Mouse (Mus musculus) heart, embryonic 11.5 days (tissue): ENCODE data around the gene Tbca. TPM values are rescaled to one million over a fixed set of nuclear protein-coding genes. Genes with fewer than 3 reads are reported as not detected.

Experiments
- ATAC-seq: fragments of 200-750 bp; cut with Nextera tagmentation; replicated peaks from 2 replicates; pipeline ENCODE4 v1.8.0; 2017; ENCODE audit warnings: moderate library complexity; ENCODE audit not compliant: insufficient number of reproducible peaks, low FRiP score, low TSS enrichment
- H3K27ac ChIP-seq: fragments of 300-500 bp; sonication (generic); 2 replicates; pipeline ENCODE4 v1.5.1; 2014; ENCODE audit warnings: mild to moderate bottlenecking, low read depth, low read length
- H3K27me3 ChIP-seq: fragments of 300-500 bp; sonication (generic); 2 replicates; pipeline ENCODE4 v1.6.1; 2014; ENCODE audit warnings: mild to moderate bottlenecking, low read length, mixed read lengths; ENCODE audit not compliant: control insufficient read depth, insufficient read depth
- H3K36me3 ChIP-seq: fragments of 300-500 bp; sonication (generic); 2 replicates; pipeline ENCODE4 v1.6.1; 2014; ENCODE audit warnings: mild to moderate bottlenecking, low read length, moderate library complexity, mixed read lengths; ENCODE audit not compliant: control insufficient read depth, insufficient read depth
- H3K4me1 ChIP-seq: fragments of 300-500 bp; sonication (generic); 2 replicates; pipeline ENCODE4 v1.6.1; 2014; ENCODE audit warnings: low read length; ENCODE audit not compliant: control insufficient read depth, insufficient read depth
- H3K4me2 ChIP-seq: fragments of 300-500 bp; sonication (generic); 2 replicates; pipeline ENCODE4 v1.6.1; 2014; ENCODE audit warnings: mild to moderate bottlenecking, moderate library complexity
- H3K4me3 ChIP-seq: fragments of 300-500 bp; sonication (generic); 2 replicates; pipeline ENCODE4 v1.5.1; 2014; ENCODE audit warnings: low read depth, low read length
- H3K9ac ChIP-seq: fragments of 300-500 bp; sonication (generic); 2 replicates; pipeline ENCODE4 v1.6.1; 2014; ENCODE audit warnings: mild to moderate bottlenecking, low read depth, low read length, moderate library complexity
- H3K9me3 ChIP-seq: fragments of 300-500 bp; sonication (generic); replicated peaks from 2 replicates; pipeline ENCODE4 v1.6.1; 2016; ENCODE audit warnings: low read length; ENCODE audit not compliant: control insufficient read depth
- WGBS: fragments of 180-500 bp; shearing (Covaris S2); extraction: QIAGEN DNeasy Blood & Tissue Kit; methylation state at CpG from one replicate; pipeline ENCODE4 v1.1.7; 2014; ENCODE audit not compliant: insufficient replicate concordance; 5-methylcytosine and 5-hydroxymethylcytosine counted together
- polyA plus RNA-seq: library from polyadenylated mRNA; unstranded; fragments of >200 nt; fragmentation: Nextera tagmentation; extraction: Ambion mirVana; gene quantifications from 2 replicates; pipeline ENCODE4 v1.2.1, GENCODE M21; 2014

Tbca gene
- polyA plus RNA-seq, 1 experiment from 2014 or later = 258 TPM

DNA sequence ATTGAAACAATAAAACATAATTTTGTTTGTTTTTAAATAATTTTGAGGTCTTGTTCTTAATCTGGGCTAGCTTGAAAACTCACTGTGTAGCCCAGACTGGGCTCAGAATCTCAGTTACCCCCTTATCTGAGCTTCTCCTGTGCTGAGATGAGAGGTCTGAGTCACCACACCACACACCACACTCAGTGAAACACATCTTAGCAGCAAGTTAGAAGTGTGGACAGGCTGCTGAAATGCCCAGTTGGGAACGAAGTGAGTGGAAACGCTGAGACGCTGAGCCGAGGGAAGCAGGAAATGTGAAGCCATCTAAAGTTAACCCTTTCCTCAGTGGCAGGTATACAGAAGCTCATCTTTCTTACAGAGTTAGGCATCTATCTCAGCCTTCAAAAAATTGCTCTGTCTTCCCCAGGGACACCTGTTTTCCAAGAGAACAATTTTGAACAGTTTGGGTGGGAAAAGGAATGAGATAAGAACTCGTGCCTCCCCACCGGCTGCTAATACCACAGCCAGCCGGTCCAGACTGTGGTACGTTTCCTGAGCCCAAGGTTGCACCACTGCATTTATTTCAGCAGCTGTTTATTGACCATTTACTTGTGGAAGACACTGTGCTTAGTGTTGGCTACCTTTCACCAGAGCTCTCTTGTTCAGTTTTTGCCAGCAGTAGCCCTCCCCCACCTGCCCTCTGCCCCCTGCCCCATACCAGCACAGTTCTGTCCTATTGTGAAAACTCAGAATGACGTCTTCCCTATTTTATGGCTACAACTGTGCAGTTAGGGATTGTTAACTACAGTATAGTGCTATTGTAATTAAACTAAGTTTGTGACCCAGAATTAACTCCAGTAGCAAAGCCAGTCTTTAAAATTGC, 17.8 kb downstream of the Tbca start:
- peak; percentile 76; the same call in 1 of the 2 replicates for ATAC-seq
- no peaks in the 10 kb centered on the region for H3K36me3 ChIP-seq
- H3K9ac ChIP-seq = no peak overlapping the region
- H3K4me1 ChIP-seq = peaks cover 27% of the 10 kb centered on the region
- H3K27me3 ChIP-seq = no peaks in the 10 kb centered on the region
- peak overlapping the region; percentile 25; the same call in 1 of the 2 replicates for H3K27ac ChIP-seq
- H3K4me2 ChIP-seq = peak overlapping the region; percentile 62
- peak overlapping the region; percentile 6; the same call in 1 of the 2 replicates for H3K4me3 ChIP-seq
- 13% methylated on average over 9 of the region's 9 CpGs for WGBS
- H3K9me3 ChIP-seq = no peaks in the 10 kb centered on the region

DNA sequence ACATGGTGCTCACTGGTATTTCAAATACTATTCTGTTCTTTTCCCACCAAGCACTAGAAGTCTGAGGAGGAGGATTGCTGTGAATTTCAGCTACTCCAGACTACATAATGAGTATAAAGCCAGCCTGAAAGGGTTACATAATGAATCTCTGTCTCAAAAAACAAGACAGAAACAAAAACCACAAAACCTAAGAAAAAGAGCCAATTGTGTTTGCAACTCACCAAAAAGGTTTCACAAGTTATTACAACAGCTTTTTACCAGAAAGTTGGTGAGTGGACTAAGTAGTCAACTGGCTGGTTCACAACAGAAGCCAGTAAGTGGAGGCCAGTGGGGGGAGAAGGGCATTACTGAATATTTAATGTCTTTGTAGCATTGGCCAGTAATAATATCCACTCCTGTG, 19.9 kb downstream of the Tbca start:
- Histone ChIP-seq H3K4me1 (peaks cover 24% of the 10 kb centered on the region), H3K27me3 (no peaks in the 10 kb centered on the region), H3K27ac (no peak overlapping the region), H3K9me3 (no peaks in the 10 kb centered on the region), H3K4me3 (no peak overlapping the region), H3K36me3 (no peaks in the 10 kb centered on the region), H3K9ac (no peak overlapping the region), H3K4me2 (no peak overlapping the region)
- no peak for ATAC-seq

DNA sequence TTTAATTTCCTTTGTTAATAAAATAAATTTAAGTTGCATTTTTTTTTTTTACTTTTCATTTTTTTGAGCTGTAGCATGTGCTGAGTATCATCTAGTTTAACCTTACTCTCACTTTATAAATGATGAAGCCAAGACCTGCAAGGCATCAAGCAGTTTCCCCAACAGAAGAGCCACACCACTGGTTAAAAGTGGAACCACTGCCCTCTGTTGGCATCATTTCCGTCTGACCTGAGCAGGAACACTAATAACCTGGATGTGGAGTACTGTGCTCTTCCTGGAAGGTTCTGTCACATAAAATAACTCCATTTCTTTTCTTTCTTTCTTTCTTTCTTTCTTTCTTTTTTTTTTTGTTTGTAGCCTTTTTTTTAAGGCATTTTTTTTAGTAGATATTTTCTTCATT, 21.0 kb downstream of the Tbca start:
- Histone ChIP-seq H3K9ac (no peak overlapping the region), H3K27ac (no peak overlapping the region), H3K4me1 (peaks cover 24% of the 10 kb centered on the region), H3K36me3 (no peaks in the 10 kb centered on the region), H3K9me3 (no peaks in the 10 kb centered on the region), H3K27me3 (no peaks in the 10 kb centered on the region), H3K4me2 (no peak overlapping the region), H3K4me3 (no peak overlapping the region)
- ATAC-seq = no peak
- WGBS = 60% methylated on average over 1 of the region's 1 CpGs

DNA sequence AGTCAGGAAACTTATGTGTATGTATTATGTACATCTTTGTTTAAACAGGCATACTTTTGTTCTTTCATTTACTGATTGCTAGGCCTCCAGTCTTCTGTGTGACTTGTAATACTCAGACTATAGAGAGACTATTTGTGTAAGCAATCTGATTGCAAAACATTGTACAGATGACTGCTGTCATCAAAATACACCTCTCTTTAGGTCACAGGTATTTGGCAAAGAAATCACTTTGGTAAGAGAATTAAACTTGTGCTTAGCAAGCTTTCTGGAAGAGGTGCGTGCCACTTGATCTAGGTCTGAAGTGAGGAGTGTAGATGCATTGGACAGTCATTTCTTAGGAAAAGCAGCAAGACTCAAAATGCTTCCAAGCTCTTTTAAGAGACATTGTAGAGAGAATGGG, 22.7 kb downstream of the Tbca start:
- H3K4me1 ChIP-seq = peaks cover 14% of the 10 kb centered on the region
- H3K4me3 ChIP-seq = no peak overlapping the region
- H3K9ac ChIP-seq = no peak overlapping the region
- no peak for ATAC-seq
- H3K27me3 ChIP-seq = no peaks in the 10 kb centered on the region
- H3K4me2 ChIP-seq = no peak overlapping the region
- 89% methylated on average over 1 of the region's 1 CpGs for WGBS
- no peaks in the 10 kb centered on the region for H3K36me3 ChIP-seq
- H3K9me3 ChIP-seq = no peaks in the 10 kb centered on the region
- H3K27ac ChIP-seq = no peak overlapping the region

DNA sequence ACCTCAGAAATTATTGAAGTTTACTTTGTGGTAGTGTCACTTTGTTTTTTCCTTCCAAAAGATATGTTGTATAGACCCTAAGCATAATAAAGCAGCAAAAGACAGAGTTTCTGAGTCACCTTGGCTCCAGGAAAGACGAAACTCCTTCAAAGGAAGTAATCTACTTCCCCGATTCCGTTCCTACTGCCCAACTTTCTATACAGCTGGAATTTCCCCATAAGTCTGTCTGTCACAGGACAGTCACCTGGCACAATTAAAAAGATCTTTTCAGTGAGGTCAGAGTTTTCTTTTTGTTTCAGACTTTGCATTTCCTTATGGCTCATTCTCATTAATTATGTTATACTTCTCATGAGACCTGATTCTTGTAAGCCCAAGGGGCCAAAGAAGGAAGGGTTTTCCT, 25.1 kb downstream of the Tbca start:
- H3K4me1 ChIP-seq = no peaks in the 10 kb centered on the region; the same call in 1 of the 2 replicates
- WGBS = 55% methylated on average over 3 of the region's 3 CpGs
- no peaks in the 10 kb centered on the region for H3K9me3 ChIP-seq
- no peak for ATAC-seq
- no peak overlapping the region for H3K4me3 ChIP-seq
- H3K36me3 ChIP-seq = no peaks in the 10 kb centered on the region
- no peak overlapping the region for H3K9ac ChIP-seq
- H3K4me2 ChIP-seq = no peak overlapping the region
- no peak overlapping the region for H3K27ac ChIP-seq
- no peaks in the 10 kb centered on the region for H3K27me3 ChIP-seq

DNA sequence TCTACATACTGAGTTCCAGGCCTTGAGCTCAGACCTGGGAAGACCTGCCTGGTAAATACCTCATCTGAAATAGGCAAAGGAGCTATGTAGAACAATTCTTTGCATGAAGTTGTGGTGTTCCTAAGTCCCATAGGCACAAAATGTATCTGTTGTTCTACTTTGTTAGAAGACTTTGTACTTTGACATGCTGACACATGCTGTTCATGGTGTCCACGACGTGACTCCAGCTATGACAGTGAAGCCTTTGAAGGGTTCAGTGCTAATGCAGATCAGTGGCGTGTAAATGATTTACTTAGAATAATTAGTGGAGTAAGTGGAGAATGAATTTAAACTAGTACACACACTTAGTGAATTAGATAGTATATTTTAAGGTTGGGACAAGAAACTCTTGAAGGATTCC, 31.8 kb downstream of the Tbca start:
- no peak for ATAC-seq
- H3K4me1 ChIP-seq = no peaks in the 10 kb centered on the region
- no peaks in the 10 kb centered on the region for H3K36me3 ChIP-seq
- H3K27me3 ChIP-seq = no peaks in the 10 kb centered on the region
- WGBS = 78% methylated on average over 3 of the region's 3 CpGs
- no peak overlapping the region for H3K9ac ChIP-seq
- no peak overlapping the region for H3K27ac ChIP-seq
- H3K9me3 ChIP-seq = no peaks in the 10 kb centered on the region
- no peak overlapping the region for H3K4me3 ChIP-seq
- no peak overlapping the region for H3K4me2 ChIP-seq

DNA sequence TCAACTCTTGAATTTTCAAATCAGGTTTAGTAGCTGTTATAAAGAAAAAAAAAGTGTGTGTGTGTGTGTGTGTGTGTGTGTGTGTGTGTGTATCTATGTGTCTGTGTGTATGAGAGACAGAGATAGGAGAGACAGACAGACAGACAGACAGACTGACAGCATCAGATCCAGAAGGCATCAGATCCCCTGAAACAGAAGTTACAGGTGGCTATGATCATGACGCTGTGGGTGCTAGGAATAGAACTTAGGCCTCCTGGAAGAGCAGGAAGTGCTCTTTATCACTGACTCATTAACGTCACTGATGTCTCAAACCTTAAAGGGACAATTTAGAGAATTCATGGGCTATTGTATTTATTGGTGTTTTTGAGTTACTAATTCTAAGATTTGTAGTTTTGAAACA, 32.2 kb downstream of the Tbca start:
- H3K9ac ChIP-seq = no peak overlapping the region
- H3K4me3 ChIP-seq = no peak overlapping the region
- H3K27me3 ChIP-seq = no peaks in the 10 kb centered on the region
- H3K9me3 ChIP-seq = no peaks in the 10 kb centered on the region
- no peak for ATAC-seq
- H3K4me2 ChIP-seq = no peak overlapping the region
- no peaks in the 10 kb centered on the region for H3K36me3 ChIP-seq
- H3K4me1 ChIP-seq = no peaks in the 10 kb centered on the region
- H3K27ac ChIP-seq = no peak overlapping the region
- WGBS = 36% methylated on average over 2 of the region's 2 CpGs

DNA sequence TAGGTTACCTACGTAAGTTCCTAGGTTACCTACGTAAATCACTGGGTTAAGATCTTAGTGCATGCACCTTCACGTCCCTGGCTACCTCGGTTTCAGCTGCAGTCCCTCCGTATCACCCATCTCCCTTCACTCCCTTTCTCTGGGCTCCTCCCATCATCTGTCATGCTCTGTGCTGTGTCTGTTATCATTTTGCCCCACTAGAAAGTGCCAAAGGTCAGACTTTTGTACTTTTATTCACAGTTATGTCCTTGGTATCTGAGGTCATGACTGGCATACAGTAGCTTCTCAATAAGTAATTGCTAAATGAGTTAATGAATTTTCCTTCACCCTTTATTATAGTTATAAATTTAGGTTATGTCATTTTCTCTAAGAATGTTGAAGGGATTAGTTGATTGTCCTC, 37.7 kb downstream of the Tbca start:
- peaks cover 18% of the 10 kb centered on the region for H3K4me1 ChIP-seq
- no peak overlapping the region for H3K27ac ChIP-seq
- 77% methylated on average over 5 of the region's 5 CpGs for WGBS
- ATAC-seq = no peak
- H3K4me2 ChIP-seq = no peak overlapping the region
- H3K4me3 ChIP-seq = no peak overlapping the region
- no peaks in the 10 kb centered on the region for H3K36me3 ChIP-seq
- H3K27me3 ChIP-seq = no peaks in the 10 kb centered on the region
- no peak overlapping the region for H3K9ac ChIP-seq
- H3K9me3 ChIP-seq = no peaks in the 10 kb centered on the region

DNA sequence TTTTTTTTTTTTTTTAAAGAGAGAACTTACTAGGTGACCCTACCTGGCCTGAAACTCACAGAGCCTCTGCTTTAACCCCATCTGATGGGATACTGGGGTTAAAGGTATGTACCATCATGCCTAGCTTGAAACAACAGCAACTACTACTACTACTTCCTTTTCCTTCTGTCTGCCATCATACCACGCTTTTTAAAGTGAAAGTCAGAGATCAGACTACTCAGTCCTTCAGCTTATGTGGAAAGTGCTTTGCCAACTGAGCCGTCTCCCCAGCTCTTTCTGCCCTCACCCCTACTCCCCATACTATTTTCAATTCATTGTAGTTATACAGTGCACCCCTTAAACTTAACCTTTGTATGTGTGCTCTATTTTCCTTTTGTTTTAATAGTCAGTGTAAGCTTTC, 38.3 kb downstream of the Tbca start:
- H3K4me1 ChIP-seq = peaks cover 18% of the 10 kb centered on the region

More for the DNA sequence above, 38.3 kb downstream of the Tbca start:
- Histone ChIP-seq H3K9me3 (no peaks in the 10 kb centered on the region), H3K36me3 (no peaks in the 10 kb centered on the region), H3K27ac (no peak overlapping the region), H3K4me3 (no peak overlapping the region), H3K27me3 (no peaks in the 10 kb centered on the region), H3K4me2 (no peak overlapping the region), H3K9ac (no peak overlapping the region)
- no peak for ATAC-seq
- WGBS = 88% methylated on average over 2 of the region's 2 CpGs
